Mouse (Mus musculus) lung, embryonic 14.5 days (tissue): ENCODE measurements around the gene Wdr60. TPM values are rescaled to one million over a fixed set of nuclear protein-coding genes. Genes with fewer than 3 reads are reported as not detected.
"Not testable (repeated sequence)": the region's sequence is repeated elsewhere in the genome, so short reads cannot be mapped to it uniquely, and the experiment has no call there.

Source experiments
- ATAC-seq: fragments of 200-750 bp; cut with Nextera tagmentation; 2 replicates; pipeline ENCODE4 v1.8.0; 2017; ENCODE audit warnings: mild to moderate bottlenecking, moderate TSS enrichment, moderate library complexity; ENCODE audit not compliant: insufficient read depth
- DNase-seq: peaks from one replicate; pipeline ENCODE4 v3.0.0-alpha.2; 2015
- H3K27ac ChIP-seq: fragments of 300-500 bp; sonication (generic); 2 replicates; pipeline ENCODE4 v1.5.1; 2014; ENCODE audit warnings: low read depth, mild to moderate bottlenecking, moderate library complexity
- H3K27me3 ChIP-seq: fragments of 300-500 bp; sonication (generic); 2 replicates; pipeline ENCODE4 v1.6.1; 2014; ENCODE audit warnings: low read length, control low read depth; ENCODE audit not compliant: insufficient read depth
- H3K36me3 ChIP-seq: fragments of 300-500 bp; sonication (generic); 2 replicates; pipeline ENCODE4 v1.6.1; 2014; ENCODE audit warnings: control low read depth; ENCODE audit not compliant: insufficient read depth
- H3K4me1 ChIP-seq: fragments of 300-500 bp; sonication (generic); 2 replicates; pipeline ENCODE4 v1.6.1; 2014; ENCODE audit warnings: antibody characterized with exemption, control low read depth; ENCODE audit not compliant: insufficient read depth
- H3K4me2 ChIP-seq: fragments of 300-500 bp; sonication (generic); 2 replicates; pipeline ENCODE4 v1.6.1; 2014; ENCODE audit warnings: mild to moderate bottlenecking
- H3K4me3 ChIP-seq: fragments of 300-500 bp; sonication (generic); 2 replicates; pipeline ENCODE4 v1.5.1; 2014; ENCODE audit warnings: low read depth, low read length
- H3K9ac ChIP-seq: fragments of 300-500 bp; sonication (generic); 2 replicates; pipeline ENCODE4 v1.6.1; 2014
- H3K9me3 ChIP-seq: fragments of 300-500 bp; sonication (generic); 2 replicates; pipeline ENCODE4 v1.6.1; 2016; ENCODE audit warnings: low read depth, low read length, control low read depth
- CTCF ChIP-seq: IDR thresholded peaks from 2 replicates; pipeline ENCODE4 v1.5.1; 2016; ENCODE audit warnings: antibody characterized with exemption, low read depth
- WGBS: fragments of 180-500 bp; shearing (Covaris S2); extraction: QIAGEN DNeasy Blood & Tissue Kit; methylation state at CpG from one replicate; pipeline ENCODE4 v1.1.7; 2014; 5-methylcytosine and 5-hydroxymethylcytosine counted together
- polyA plus RNA-seq: library from polyadenylated mRNA; unstranded; fragments of >200 nt; fragmentation: Nextera tagmentation; extraction: Ambion mirVana; gene quantifications from 2 replicates; pipeline ENCODE4 v1.2.1, GENCODE M21; 2014

Gene Wdr60
- polyA plus RNA-seq, 1 experiment from 2014 or later, result 16.4 TPM

DNA sequence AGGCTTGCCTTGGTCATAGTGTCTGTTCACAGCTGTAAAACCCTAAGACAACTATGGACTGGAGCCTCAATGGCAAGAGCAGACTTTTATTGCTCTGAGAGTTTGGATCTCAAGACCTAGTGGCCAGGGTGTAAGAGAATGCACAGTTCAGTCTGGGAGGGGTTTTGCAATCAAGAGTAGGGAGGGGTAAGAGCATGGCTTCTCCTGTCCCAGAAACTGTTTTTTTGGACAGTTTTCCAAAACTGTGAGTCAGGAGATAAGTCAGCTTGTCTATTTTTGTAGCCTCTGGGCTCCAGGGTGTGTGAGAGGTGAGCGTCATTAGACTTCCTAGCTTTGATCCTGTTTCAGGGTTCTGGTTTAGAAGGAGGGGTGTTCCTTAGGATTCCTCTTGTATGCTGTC, 15.7 kb upstream of the Wdr60 start:
- Histone ChIP-seq H3K36me3 (no peaks in the 10 kb centered on the region), H3K4me3 (no peak overlapping the region), H3K4me1 (0 out of 2 replicates have a peak, but pooled peaks cover 6% of the 10 kb centered on the region), H3K27ac (no peak overlapping the region), H3K4me2 (no peak overlapping the region), H3K9ac (no peak overlapping the region), H3K9me3 (no peaks in the 10 kb centered on the region), H3K27me3 (no peaks in the 10 kb centered on the region)
- ATAC-seq (no peak), DNase-seq (no peak)
- 84% methylated on average over 1 of the region's 1 CpGs for WGBS
- TF ChIP-seq CTCF, result no peak

GRCm38 (mm10) chr12:116276961-116277360, 14.1 kb upstream of the Wdr60 start:
- no peaks in the 10 kb centered on the region for H3K36me3 ChIP-seq
- TF ChIP-seq CTCF, result no peak
- no peaks in the 10 kb centered on the region for H3K4me1 ChIP-seq
- WGBS, result 51% methylated on average over 2 of the region's 2 CpGs
- no peak overlapping the region for H3K4me2 ChIP-seq
- no peaks in the 10 kb centered on the region for H3K9me3 ChIP-seq
- H3K27me3 ChIP-seq, result no peaks in the 10 kb centered on the region
- no peak overlapping the region for H3K27ac ChIP-seq
- no peak overlapping the region for H3K4me3 ChIP-seq
- ATAC-seq, result no peak
- no peak overlapping the region for H3K9ac ChIP-seq
- DNase-seq, result no peak

DNA sequence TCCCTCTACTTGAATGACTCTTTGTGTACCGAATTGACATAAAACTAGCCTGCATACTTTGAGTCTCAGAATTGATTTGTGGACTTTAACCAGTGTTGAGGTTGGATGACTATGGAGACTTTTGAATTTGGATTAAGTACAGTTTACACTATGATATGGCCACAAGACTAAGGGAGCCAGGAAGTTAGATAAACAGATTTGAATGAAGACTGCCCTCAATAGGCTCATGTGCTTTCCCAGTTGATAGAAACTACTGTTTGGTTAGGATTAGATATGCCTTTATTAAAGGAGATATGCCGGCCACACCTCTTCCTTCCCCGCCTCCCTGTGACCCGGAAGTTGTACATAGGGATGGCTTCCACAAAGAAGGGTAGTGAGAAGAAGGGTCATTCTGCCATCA, 12.8 kb upstream of the Wdr60 start:
- WGBS, result 84% methylated on average over 4 of the region's 4 CpGs
- H3K4me3 ChIP-seq, result no peak overlapping the region
- no peaks in the 10 kb centered on the region for H3K27me3 ChIP-seq
- no peaks in the 10 kb centered on the region for H3K36me3 ChIP-seq
- no peak overlapping the region for H3K27ac ChIP-seq
- DNase-seq, result no peak
- no peak overlapping the region for H3K9ac ChIP-seq
- H3K4me2 ChIP-seq, result no peak overlapping the region
- ATAC-seq, result no peak
- H3K9me3 ChIP-seq, result no peaks in the 10 kb centered on the region
- no peaks in the 10 kb centered on the region for H3K4me1 ChIP-seq
- no peak for TF ChIP-seq CTCF

- 79% methylated on average over 2 of the region's 2 CpGs for WGBS
- not testable (repeated sequence) for H3K27me3 ChIP-seq, H3K4me3 ChIP-seq, H3K27ac ChIP-seq, ATAC-seq, H3K4me1 ChIP-seq, H3K36me3 ChIP-seq, H3K9me3 ChIP-seq, H3K9ac ChIP-seq, DNase-seq, H3K4me2 ChIP-seq
These were observed 12.3 kb upstream of the Wdr60 start, which contains the start of gene Gm11027 for GRCm38 (mm10) chr12:116275086-116275485. Gm11027 (plus strand) TSS chr12:116275386.

GRCm38 (mm10) chr12:116273733-116274132, 10.9 kb upstream of the Wdr60 start:
- DNase-seq (no peak), ATAC-seq (no peak)
- H3K4me1 ChIP-seq, result no peaks in the 10 kb centered on the region
- no peak overlapping the region for H3K4me2 ChIP-seq
- no peaks in the 10 kb centered on the region for H3K36me3 ChIP-seq
- TF ChIP-seq CTCF, result no peak
- no peaks in the 10 kb centered on the region for H3K27me3 ChIP-seq
- H3K9ac ChIP-seq, result no peak overlapping the region
- H3K4me3 ChIP-seq, result no peak overlapping the region
- WGBS, result 68% methylated on average over 1 of the region's 1 CpGs
- no peak overlapping the region for H3K27ac ChIP-seq
- no peaks in the 10 kb centered on the region for H3K9me3 ChIP-seq

GRCm38 (mm10) chr12:116271071-116271470, 8.2 kb upstream of the Wdr60 start:
- Histone ChIP-seq H3K4me3 (no peak overlapping the region), H3K4me2 (no peak overlapping the region), H3K9me3 (no peaks in the 10 kb centered on the region), H3K4me1 (no peaks in the 10 kb centered on the region), H3K9ac (no peak overlapping the region), H3K36me3 (no peaks in the 10 kb centered on the region), H3K27me3 (no peaks in the 10 kb centered on the region), H3K27ac (no peak overlapping the region)
- no peak for TF ChIP-seq CTCF
- ATAC-seq (no peak), DNase-seq (no peak)
- WGBS, result 98% methylated on average over 2 of the region's 2 CpGs

- ATAC-seq, result no peak
- no peaks in the 10 kb centered on the region for H3K9me3 ChIP-seq
- H3K27me3 ChIP-seq, result no peaks in the 10 kb centered on the region
- H3K4me2 ChIP-seq, result no peak overlapping the region
- WGBS, result 90% methylated on average over 1 of the region's 1 CpGs
- TF ChIP-seq CTCF, result no peak
- H3K36me3 ChIP-seq, result no peaks in the 10 kb centered on the region
- no peak overlapping the region for H3K4me3 ChIP-seq
- H3K4me1 ChIP-seq, result no peaks in the 10 kb centered on the region
- DNase-seq, result no peak
- H3K27ac ChIP-seq, result no peak overlapping the region
- no peak overlapping the region for H3K9ac ChIP-seq
These were observed 7.7 kb upstream of the Wdr60 start for GRCm38 (mm10) chr12:116270538-116270937.

DNA sequence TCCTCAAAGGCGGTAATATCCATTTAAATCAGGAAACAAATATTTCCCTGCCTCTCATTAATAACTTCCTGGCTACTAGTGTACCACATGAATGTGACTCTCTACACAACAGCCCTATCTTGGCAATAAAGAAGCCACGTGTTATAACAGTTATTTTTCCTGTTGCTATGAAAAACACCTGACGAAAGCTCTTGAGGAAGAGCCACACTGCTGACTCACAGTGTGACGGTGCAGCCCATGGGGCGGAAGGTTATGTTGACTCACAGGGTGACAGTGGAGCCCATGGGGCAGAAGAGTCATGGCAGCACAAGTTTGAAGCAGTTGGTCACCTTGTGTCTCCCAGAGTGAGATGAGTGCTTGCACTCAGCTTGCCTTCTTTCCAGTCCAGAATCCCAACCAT, 6.6 kb upstream of the Wdr60 start:
- WGBS, result 62% methylated on average over 5 of the region's 5 CpGs
- H3K4me2 ChIP-seq, result no peak overlapping the region
- H3K27ac ChIP-seq, result no peak overlapping the region
- H3K9ac ChIP-seq, result no peak overlapping the region
- ATAC-seq (no peak), DNase-seq (no peak)
- no peaks in the 10 kb centered on the region for H3K9me3 ChIP-seq
- H3K4me3 ChIP-seq, result no peak overlapping the region
- H3K36me3 ChIP-seq, result no peaks in the 10 kb centered on the region
- H3K27me3 ChIP-seq, result no peaks in the 10 kb centered on the region
- no peaks in the 10 kb centered on the region for H3K4me1 ChIP-seq
- TF ChIP-seq CTCF, result no peak
